Mouse (Mus musculus) right cerebral cortex, postnatal 36 days (tissue): ENCODE data around the gene Gm7173.

ENCODE experiments used
- DNase-seq, 2 experiments: peaks; one replicate each; pipeline ENCODE4 v3.0.0; 2022; ENCODE audit warnings: low spot score in 2 of 2, mixed read lengths in 1 of 2

Gene Gm7173

DNA sequence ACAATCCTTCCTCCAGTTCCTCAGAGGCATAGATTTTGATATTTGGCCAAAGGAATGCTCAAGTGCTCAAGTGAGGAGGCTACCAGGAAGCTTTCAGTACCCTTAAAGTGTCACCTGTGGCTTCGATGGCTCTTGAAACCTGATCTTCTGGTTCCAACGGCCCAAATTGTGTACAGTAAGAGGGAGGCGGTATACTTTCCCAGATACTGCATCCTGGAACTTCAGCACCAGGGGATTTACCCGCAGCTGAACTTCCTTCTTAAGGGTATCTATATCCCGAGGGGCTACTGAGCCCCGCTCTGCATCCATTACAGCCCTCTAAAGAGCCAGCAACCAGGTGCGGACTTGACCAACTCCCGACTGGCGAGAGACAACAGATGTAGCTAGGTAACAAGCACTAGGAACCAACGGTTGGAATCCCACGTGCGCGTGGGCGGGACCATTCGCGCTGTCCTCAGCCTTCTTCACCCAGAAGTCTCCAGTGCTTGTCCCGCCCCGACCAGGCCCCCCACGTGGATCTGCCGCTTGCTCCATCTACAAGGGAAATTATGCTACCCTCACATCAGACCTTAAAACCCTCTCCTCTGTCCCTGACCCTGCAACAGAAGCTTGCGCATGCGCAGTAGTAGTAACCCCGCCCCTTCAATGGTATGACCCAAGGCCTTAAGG, at the start of gene Gm7173:
Gene Gm7173 (minus strand): TSS at position 309 of the 669 bp plus-strand sequence.
- peak; percentile 8 to 14 for DNase-seq

DNA sequence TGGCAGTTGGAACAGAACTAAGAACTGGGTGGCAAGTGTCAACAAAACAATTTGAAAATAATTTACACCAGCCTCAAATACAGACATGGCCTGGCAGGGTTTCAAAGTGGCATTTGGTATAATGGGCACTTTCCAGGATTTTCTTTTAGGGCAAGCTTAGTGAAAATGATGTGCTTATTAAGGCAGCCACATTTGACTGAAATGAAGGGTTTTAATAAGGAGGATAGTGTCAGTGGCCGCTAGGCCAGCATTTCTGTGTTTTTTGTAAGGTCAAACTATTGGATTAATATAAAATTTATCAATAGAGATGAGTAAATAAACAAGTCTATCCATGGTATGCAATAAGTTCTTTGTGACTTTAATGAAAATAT, 546 bp upstream of the Gm7173 start:
- DNase-seq: no peak

DNA sequence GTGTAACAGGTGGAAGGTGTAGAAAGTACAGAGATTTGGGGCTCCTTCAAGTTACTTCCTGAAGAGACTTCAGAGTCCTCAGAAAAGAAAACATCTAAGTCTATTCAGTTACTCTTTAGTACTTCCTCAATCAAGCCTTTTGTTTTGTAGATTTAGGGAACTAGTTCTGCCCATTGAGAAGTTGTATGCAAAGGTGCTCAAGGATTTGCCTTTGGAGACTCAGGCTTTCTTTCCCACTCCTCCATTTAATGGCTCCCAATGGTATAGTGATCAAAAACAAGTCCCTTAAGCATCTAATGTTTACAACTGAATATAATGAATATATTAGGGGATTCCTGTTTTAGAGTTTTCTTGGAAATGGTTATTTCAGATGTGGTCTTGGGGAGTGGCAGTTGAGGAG, 200.3 kb downstream of the Gm7173 start:
- DNase-seq: no peak
